Mouse (Mus musculus): ENCODE measurements at regions not wholly inside any gene's neighbourhood (a gene's known extent, or its start where the extent isn't known, plus 50 kb on each side); places are given as distances from the start of the nearest gene placed in this dataset.

DNA sequence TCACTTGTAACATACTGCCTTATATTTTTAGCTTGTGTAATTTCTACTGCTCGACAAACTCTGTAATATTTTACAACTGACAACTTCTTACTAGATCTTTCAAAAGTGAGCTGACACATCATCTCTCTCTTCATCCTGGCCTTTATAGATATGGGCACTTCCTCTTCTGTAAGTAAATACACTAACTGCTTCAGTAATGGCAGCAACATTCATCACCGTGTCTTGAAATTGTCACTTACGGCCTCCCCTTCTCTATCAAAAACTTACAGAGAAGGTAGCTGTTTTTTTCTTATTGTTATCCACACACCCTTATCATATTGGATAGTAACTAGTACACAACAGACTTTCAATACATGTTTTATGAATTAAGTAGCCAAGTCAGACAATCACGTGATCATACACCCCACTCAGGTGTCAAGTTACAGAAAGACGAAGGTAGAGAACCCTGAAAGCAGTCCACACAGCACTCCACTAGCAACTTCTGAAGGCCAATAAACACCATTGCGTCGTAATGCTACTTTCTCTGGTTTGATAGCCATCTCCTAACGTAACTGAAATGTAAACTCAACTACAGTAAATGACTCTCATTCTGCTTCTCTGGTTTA is 109.5 kb upstream of the Gap43 start:
- TF ChIP-seq POLR2A (IDR thresholded peaks at IDR 0.05; ENCODE audit: insufficient read length, low read depth) (no peak), POLR2AphosphoS2 (IDR thresholded peaks at IDR 0.05; ENCODE audit: insufficient read length, low read depth) (no peak), MYOD1 (IDR thresholded peaks at IDR 0.05; ENCODE audit: control insufficient read depth in 1 of 3, insufficient read length in 2 of 3, low read depth in 2 of 3) (no peak), E2F4 (IDR thresholded peaks at IDR 0.05; ENCODE audit: insufficient read depth) (no peak)

Data from myocyte (in vitro differentiated cells).